Mouse (Mus musculus) right cerebral cortex, adult 18-20 months (tissue): ENCODE results near the gene Gm9837.
"Not testable (repeated sequence)": the region's sequence is repeated elsewhere in the genome, so short reads cannot be mapped to it uniquely, and the experiment has no call there.

Experiments
- DNase-seq: peaks from one replicate; pipeline ENCODE4 v3.0.0; 2022; ENCODE audit warnings: mixed read lengths

Gm9837 gene

GRCm38 (mm10) chr11:53456474-53457371 is 13.6 kb downstream of the Gm9837 start, which contains the start of the genes Gm10447 and Shroom1:
TSS of gene Gm10447 (minus strand) at chr11:53457110.
TSS of gene Shroom1 (plus strand) at chr11:53457205.
- no peak for DNase-seq

DNA sequence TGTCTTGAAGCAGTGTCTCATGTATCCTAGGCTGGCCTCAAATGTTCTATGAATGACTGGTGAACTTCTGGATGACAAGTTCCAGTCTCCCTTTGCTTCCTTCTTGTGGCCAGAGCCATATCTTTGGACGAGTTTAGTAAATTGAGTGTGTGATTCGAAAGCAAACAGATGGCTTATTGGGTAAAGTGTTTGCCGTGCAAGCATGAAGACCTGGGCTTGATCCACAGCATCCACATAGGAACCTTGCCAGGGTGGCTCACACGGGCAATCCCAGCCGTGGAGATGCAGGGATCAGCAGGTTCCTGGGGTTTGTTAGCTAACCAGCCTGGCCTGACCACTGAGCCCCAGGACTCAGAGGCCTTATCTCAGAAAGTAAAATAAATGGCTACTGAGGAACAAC is 17.2 kb downstream of the Gm9837 start:
- DNase-seq, result no peak

GRCm38 (mm10) chr11:53452396-53452795 is 17.9 kb downstream of the Gm9837 start:
- DNase-seq, result no peak

- no peak for DNase-seq
These were observed 18.9 kb downstream of the Gm9837 start for GRCm38 (mm10) chr11:53451361-53451760.

GRCm38 (mm10) chr11:53450070-53450705 is 20.1 kb downstream of the Gm9837 start:
- no peak for DNase-seq

- DNase-seq, result no peak
These were observed 21.8 kb downstream of the Gm9837 start for GRCm38 (mm10) chr11:53448529-53448928.

DNA sequence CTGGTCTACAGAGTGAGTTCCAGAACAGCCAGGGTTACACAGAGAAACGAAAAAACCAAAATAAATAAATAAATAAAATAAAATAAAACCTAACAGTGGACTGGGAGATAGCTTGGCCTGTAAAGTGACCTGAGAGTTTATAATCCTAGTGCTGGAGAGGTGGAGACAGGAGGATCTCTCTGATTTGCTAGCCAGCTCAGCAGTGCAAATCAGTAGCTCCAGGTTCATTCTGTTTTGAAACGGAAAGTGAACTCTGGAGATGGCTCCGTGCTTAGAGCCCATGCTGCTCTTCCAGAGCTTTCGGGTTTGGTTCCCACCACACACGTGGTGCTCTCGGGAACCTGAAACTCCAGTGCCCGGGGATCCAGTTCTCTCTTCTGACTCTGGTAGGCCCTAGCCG is 22.3 kb downstream of the Gm9837 start:
- no peak for DNase-seq

GRCm38 (mm10) chr11:53446183-53446582 is 24.1 kb downstream of the Gm9837 start:
- no peak for DNase-seq

- DNase-seq, result no peak
These were observed 24.7 kb downstream of the Gm9837 start for GRCm38 (mm10) chr11:53445562-53445961.

- no peak for DNase-seq
These were observed 26.4 kb downstream of the Gm9837 start for GRCm38 (mm10) chr11:53443861-53444260.

DNA sequence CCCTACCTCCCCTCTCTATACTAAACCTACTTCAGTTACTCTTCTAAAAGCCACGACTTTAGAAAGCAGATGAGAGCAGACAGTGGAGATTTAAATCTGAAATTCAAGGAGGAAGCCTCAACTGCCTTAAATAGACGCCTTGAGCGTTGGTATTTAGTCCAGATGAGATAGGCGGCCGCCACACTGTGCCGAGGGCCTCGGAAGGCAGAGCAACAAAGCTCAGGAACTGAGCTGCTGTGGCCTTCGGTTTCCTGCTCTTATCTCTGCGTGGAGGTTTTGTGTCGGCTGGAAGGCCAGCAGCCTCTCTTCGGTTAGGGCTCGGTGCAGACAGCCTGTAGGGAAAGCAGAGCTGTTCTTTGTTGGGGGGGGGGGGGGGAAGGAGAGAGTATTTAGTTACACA is 28.4 kb downstream of the Gm9837 start:
- DNase-seq, result no peak

- DNase-seq, result no peak
These were observed 33.9 kb downstream of the Gm9837 start for GRCm38 (mm10) chr11:53436338-53436737.

DNA sequence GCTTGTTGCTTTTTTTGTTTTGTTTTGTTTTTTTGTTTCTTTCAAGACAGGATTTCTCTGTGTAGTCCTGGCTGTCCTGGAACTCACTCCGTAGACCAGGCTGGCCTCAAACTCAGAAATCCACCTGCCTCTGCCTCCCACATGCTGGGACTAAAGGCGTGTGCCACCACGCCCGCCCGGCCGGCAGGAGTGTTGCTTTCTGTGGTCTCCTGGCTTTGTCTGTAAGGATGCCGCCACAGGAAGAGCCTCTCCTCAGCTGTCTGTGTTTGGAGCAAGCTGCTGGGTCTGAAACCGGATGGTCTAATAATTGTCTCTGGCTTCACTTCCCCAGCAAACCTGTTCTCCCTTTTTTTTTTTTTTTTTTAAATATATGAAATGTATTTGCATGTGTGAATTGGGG is 34.8 kb downstream of the Gm9837 start:
- no peak for DNase-seq

GRCm38 (mm10) chr11:53433057-53433456 is 37.2 kb downstream of the Gm9837 start:
- DNase-seq, result no peak

GRCm38 (mm10) chr11:53431347-53432056 is 38.8 kb downstream of the Gm9837 start:
- no peak for DNase-seq

GRCm38 (mm10) chr11:53430670-53431346 is 39.5 kb downstream of the Gm9837 start, which contains the start of the genes Uqcrq and Gdf9:
TSS of gene Uqcrq (minus strand) at chr11:53430831.
TSS of gene Gdf9 (plus strand) at chr11:53431023.
- peak; percentile 99 for DNase-seq

DNA sequence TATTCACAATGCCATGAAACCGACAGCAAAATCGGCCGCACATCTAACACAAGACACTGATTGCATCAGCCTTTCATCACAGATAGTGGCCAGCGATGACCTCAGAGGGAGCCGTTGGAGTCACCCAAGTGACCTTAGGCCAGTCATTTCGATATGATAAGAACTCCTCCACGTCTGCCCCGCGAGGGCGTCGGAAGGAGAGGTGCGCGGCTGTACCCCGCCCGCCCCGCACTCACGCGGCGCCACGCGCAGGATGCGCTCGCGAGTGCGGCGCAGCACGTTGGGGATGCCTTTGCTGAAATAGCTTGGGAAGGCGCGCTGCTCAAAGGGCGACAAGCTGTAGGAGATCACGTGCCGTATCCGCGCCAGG is 40.0 kb downstream of the Gm9837 start:
- no peak for DNase-seq

DNA sequence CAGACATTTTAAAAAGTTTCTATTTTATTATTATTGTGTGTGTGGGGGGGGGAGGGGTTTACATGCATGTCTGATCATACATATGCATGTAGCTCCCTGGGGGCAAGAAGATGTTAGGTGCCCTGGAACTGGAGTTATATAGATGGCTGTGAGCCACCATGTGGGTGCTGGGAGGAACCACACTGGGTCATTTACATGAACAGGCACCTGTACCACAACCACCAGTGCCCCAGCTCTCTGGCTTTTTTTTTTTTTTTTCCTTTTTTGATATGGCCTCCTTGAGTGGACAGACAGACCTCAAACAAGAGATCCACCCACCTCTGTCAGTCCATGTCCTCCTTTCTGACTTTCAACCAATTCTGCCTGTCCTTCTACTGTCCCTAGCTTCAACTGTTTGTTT is 41.1 kb downstream of the Gm9837 start:
- DNase-seq, result no peak

- DNase-seq, result no peak
These were observed 41.6 kb downstream of the Gm9837 start for GRCm38 (mm10) chr11:53428716-53429057.

DNA sequence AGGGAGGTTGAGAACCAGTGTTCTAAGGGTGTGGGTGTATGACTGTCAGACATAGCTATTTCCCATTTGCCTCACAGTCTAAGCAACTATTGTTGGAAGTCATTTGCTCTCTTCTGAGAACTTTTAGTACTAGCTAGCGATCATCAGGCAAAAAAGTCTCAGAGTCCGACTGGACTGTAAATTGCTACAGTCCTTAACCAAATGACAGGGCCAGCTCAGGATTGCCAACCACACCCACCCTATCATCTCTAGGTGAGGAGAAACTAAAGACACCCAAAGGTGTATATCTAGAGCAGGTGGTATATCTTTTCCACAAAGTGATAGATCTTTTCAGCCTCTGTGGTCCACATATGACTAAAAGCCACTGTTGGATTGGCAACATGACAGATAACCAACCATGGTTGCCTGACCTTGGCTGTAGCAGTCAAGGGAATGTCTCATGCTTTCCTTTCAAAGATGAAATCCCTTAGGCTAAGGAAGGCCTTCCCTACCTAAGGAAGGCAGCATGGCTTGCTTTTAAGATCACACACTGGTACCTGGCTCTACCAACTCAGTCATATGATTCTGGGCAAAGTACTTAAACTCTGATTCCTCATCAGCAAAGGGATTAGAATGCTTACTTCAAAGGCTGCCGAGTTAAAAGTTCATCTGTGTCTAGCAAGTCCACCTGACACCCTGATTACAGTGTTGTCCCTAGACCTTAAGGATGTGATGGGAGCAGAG is 42.1 kb downstream of the Gm9837 start:
- no peak for DNase-seq

DNA sequence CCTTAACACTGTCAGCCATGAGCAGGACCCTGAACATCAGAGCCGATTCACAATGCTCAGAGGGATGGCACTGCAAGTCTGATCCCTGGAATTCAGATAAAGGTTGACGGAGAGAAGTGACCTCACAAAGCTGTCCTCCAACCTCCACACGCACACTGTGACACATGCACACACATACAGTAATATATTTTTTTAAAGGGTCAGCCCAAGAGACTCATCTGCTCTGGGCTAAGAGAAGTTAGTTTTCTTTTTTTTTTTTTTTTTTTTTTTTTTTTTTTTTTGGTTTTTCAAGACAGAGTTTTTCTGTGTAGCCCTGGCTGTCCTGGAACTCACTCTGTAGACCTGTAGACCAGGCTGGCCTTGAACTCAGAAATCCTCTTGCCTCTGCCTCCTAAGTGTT is 43.4 kb downstream of the Gm9837 start:
- not testable (repeated sequence) for DNase-seq

DNA sequence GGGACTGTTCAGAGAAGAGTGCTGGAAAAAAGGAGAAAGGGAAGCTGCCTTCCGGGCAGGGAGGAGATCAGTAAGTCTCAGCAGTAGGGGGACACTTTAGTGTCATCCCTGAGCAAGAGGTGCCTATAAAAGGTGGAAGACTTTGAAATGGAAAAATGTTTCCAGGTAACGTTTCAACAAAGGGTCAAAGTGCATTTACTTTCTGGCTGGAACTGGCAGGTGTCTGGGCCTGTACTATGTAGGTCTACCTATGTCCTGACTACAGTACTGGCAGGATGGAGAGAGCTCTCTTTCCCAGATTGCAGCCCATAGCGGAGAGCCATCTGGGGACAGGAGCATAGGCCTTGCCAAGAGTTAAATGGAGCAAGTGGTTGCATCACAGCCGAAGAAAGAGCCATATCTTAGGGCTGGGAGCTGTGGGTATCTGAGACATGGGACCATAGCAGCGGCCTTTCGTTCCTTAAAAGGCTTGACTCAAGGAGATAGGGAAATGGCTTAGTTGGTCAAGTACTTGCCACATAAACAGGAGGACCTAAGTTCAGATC is 44.5 kb downstream of the Gm9837 start:
- no peak for DNase-seq
